Mouse (Mus musculus) cerebellum, adult 9-10 months (tissue): ENCODE measurements at regions not wholly inside any gene's neighbourhood (a gene's known extent, or its start where the extent isn't known, plus 50 kb on each side); places are given as distances from the start of the nearest gene placed in this dataset.

Source experiments
- DNase-seq: peaks from one replicate; pipeline ENCODE4 v3.0.0; 2022

GRCm38 (mm10) chr8:51032386-51032785 lies 2188.6 kb upstream of the Tenm3 start:
- DNase-seq = no peak

- DNase-seq = no peak
Measured at GRCm38 (mm10) chr8:51010508-51010907, 2166.8 kb upstream of the Tenm3 start.

DNA sequence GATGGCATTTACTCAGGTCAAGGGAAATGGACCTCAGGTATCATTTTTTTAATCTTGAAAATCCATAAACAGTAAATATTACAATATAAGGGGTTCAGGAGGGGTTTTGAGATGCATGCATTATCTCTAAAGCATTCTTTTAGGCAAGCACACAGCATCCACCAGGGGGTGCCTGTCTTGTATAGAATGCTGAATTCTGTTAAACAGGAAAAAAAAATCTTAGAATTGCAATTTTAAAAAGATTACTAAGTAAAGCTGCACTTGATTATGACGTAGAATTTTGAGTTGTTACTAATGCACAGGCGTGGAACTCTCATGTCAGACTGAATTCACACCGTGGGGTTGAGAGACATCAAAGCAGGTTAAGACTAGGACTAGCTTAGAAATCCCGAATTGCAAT lies 2123.6 kb upstream of the Tenm3 start:
- DNase-seq = no peak

DNA sequence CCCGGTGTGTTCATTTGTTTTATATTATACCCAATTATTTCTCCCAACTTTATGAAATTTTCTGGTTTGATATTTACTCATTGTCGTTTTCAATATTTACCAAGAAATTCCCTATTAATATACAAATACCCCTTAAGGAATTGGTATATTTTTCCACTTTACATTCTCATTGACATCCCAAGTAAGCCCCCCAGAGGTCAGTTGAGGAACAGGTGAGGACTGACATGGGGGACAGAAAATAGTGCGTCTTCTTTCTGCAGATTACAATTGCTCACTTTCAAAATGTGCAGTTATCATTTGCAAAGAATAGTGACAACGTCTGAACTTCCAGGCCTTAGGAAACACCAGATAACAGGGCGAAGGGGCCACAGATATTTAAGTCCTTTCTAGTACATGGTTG lies 2073.8 kb upstream of the Tenm3 start:
- no peak for DNase-seq

- no peak for DNase-seq
Measured at GRCm38 (mm10) chr8:50916733-50917113, 2073.0 kb upstream of the Tenm3 start.

- DNase-seq = peak; percentile 48
Measured at GRCm38 (mm10) chr8:50915876-50916732, 2072.4 kb upstream of the Tenm3 start.

DNA sequence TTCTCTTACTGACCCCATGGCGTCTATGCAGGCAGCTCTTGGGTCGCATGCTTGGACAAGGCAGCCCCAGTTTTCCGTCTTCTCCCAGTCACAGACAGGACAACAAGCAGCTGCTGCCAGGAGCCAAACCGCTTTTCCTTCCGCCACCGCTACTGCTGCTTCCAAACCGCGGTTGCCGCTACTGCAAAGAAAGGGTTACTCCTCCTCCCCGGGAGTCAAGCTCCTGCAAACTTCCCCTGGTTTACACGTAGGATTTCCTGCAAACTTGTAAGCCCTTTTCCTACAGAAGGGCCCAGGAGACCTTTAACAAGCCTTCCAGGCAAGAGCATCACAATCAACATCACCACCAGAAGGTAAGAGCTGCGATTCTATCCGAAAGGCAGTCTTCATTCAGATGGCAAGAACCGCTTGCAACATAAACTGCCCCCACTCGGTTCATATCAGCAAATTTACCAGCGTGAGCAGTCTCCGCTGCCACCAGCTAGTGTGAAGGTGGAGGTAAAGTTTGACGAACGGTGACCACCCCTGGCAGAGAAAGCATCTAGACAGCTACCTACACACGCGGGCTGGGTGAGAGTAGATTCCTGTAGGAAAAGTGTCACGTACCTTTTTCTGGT lies 2071.6 kb upstream of the Tenm3 start:
- no peak for DNase-seq

DNA sequence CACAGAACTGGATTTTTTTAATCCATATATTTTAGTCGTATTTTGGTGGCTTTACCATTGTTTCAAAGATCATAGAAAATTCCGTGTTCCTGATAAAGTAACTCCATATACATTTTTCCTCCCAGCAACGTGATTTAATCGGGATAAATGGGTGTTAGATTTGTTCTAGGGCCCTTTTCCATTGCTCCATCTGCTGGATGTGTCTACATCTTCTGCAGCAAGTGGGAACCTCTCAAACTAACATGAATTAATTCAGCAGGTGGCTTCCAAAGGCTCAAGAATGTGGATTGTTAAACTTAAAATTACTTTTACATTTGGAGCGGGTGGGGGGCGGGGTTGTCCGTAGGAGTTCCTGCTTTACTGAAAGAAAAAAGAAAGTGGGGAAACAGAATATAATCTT lies 2070.9 kb upstream of the Tenm3 start:
- DNase-seq = no peak

- no peak for DNase-seq
Measured at GRCm38 (mm10) chr8:50878198-50878597, 2034.4 kb upstream of the Tenm3 start.
